Mouse (Mus musculus) embryonic fibroblast, embryonic 13.5 days (primary cell): ENCODE results near the gene Ckap2l.

Experiments
- CTCF ChIP-seq: IDR thresholded peaks from 2 replicates; pipeline ENCODE4 v1.5.1; 2011; ENCODE audit warnings: mild to moderate bottlenecking, control low read depth, low read length, moderate library complexity, borderline replicate concordance; ENCODE audit not compliant: insufficient read depth
- POLR2A ChIP-seq: IDR thresholded peaks from 2 replicates; pipeline ENCODE4 v1.6.1; 2011; ENCODE audit warnings: low read depth, mild to moderate bottlenecking, control low read depth, low read length, moderate library complexity

DNA sequence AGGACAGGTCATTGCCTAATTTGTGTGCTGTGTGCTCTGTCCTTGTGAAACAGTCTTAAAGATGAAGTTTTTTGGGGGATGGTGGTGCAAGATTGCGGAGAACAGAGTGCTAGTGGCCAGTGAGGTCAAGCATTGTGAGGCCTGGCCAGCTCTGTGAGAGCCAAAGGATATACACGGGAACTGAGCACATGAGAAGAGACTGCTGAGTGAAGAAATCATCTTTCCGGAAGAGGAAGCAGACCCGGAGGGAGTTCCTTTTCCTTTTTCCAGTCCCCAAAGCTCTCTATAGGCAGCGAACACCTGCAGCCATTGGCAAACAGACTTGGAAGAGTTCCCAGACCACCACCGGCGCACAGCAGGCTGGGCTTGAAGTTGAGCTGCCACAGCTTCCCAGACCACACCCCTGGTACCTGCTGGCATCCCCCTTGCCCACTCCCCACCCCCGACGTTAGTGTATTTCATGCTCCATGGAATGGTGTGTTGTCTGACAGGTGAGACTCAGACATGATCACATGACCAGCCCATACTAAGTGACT is 75.8 kb downstream of the Ckap2l start:
- TF ChIP-seq POLR2A (no peak), CTCF (no peak)
